26 mouse cellular contexts compared by ENCODE assay signal in the genomic region with DNA sequence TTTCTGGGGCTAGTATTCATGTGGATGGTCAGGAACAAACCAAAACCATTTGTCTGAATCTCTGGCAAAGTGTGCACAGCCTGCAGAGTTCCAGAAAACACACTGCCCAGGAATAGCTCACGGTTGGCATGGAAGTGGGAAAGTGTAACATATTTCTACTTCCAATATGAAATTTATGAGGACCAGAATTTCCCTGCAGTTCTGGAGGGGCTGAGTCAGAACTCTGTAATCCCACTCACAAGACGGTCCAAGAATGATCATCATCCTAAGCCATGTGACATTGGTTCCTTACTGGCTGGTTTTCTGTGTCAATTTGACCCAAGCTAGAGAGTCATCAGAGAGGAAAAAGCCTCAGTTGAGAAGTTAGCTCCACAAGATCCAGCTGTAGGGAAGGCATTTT. TPM values are rescaled to one million over a fixed set of nuclear protein-coding genes. Genes with fewer than 3 reads are reported as not detected.
DNase-seq lines count a peak whose midpoint lies in the region; ATAC-seq lines count a peak whose summit lies in the region.
"Had no signal": no experiment of that assay in that cellular context is flagged by ENCODE, and none has a peak within 500 bp of the region (broad histone marks: within the 10 kb centered on the region; RNA-seq: fewer than 3 reads in every experiment).

No protein-coding gene starts in this region.

- DNase-seq in frontal cortex, postnatal 14 days (ENCODE audit: low spot score in 2 of 2): no peak
- DNase-seq in right cerebral cortex, postnatal 10 days (ENCODE audit: low spot score in 2 of 2): peak; percentile 43 to 54
- no peak for DNase-seq in right cerebral cortex, postnatal 25 days
- DNase-seq in fibroblast of lung, adult 2 months (ENCODE audit: low read depth): peak; percentile 65
- no peak for DNase-seq in embryonic facial prominence, embryonic 10.5 days (ENCODE audit: low spot score)
- DNase-seq in embryo, embryonic 9.5 days (ENCODE audit: extremely low spot score): no peak
- DNase-seq: adrenal gland, adult 8-10 months; adrenal gland, postnatal 25 days; B cell, adult 2 months; cerebellum, adult 18-20 months; cerebellum, adult 9-10 months; cerebellum, postnatal 14 days; gastrocnemius, adult 2 months; gastrocnemius, postnatal 14 days; heart, adult 11 months had no signal

- peaks cover 10% of the 10 kb centered on the region; the same call in 1 of the 2 replicates for H3K27me3 ChIP-seq in kidney, embryonic 14.5 days (ENCODE audit: control insufficient read depth, insufficient read depth, low read length)
- peaks cover 46% of the 10 kb centered on the region for H3K27me3 ChIP-seq in embryonic facial prominence, embryonic 10.5 days (replicated peaks; ENCODE audit: low read depth, poor library complexity, severe bottlenecking)
- H3K27me3 ChIP-seq: CH12.LX had no signal

- H3K9me3 ChIP-seq in kidney, embryonic 14.5 days (ENCODE audit: control insufficient read depth, low read length): no peaks in the 10 kb centered on the region
- no peaks in the 10 kb centered on the region for H3K9me3 ChIP-seq in embryonic facial prominence, embryonic 10.5 days
- H3K9me3 ChIP-seq: embryonic facial prominence, embryonic 13.5 days; forebrain, embryonic 12.5 days; forebrain, embryonic 15.5 days; G1E; hindbrain, embryonic 12.5 days; hindbrain, embryonic 15.5 days had no signal

- H3K9ac ChIP-seq in kidney, embryonic 14.5 days (ENCODE audit: low read depth, low read length): no peak overlapping the region
- H3K9ac ChIP-seq: embryonic facial prominence, embryonic 13.5 days; forebrain, embryonic 12.5 days; forebrain, embryonic 15.5 days; hindbrain, embryonic 12.5 days; hindbrain, embryonic 15.5 days had no signal

- no peak overlapping the region for H3K27ac ChIP-seq in kidney, embryonic 14.5 days (ENCODE audit: low read depth, low read length)
- no peak overlapping the region for H3K27ac ChIP-seq in embryonic facial prominence, embryonic 10.5 days (replicated peaks)
- H3K27ac ChIP-seq: embryonic facial prominence, embryonic 13.5 days; forebrain, embryonic 12.5 days; forebrain, embryonic 15.5 days; gastrocnemius, adult 2 months; hindbrain, embryonic 12.5 days; hindbrain, embryonic 15.5 days had no signal

- H3K36me3 ChIP-seq in kidney, embryonic 14.5 days (ENCODE audit: control insufficient read depth, insufficient read depth, low read length): no peaks in the 10 kb centered on the region
- no peaks in the 10 kb centered on the region for H3K36me3 ChIP-seq in embryonic facial prominence, embryonic 10.5 days (replicated peaks)
- H3K36me3 ChIP-seq: embryonic facial prominence, embryonic 13.5 days; forebrain, embryonic 12.5 days; forebrain, embryonic 15.5 days; G1E; hindbrain, embryonic 12.5 days; hindbrain, embryonic 15.5 days had no signal

- 86% methylated on average over 2 of the region's 2 CpGs for WGBS in kidney, embryonic 14.5 days
- WGBS in embryonic facial prominence, embryonic 10.5 days: 88% methylated on average over 2 of the region's 2 CpGs

- ATAC-seq in frontal cortex, adult (ENCODE audit: low TSS enrichment): peak; percentile 44
- ATAC-seq in kidney, embryonic 14.5 days (ENCODE audit: low FRiP score, low TSS enrichment): no peak
- ATAC-seq: activated CD4-positive, CD25-positive, alpha-beta regulatory T cell, adult 4 months; forebrain, embryonic 15.5 days had no signal

- no peak overlapping the region for H3K4me3 ChIP-seq in kidney, embryonic 14.5 days (ENCODE audit: low read length)
- no peak overlapping the region for H3K4me3 ChIP-seq in embryonic facial prominence, embryonic 10.5 days
- H3K4me3 ChIP-seq: embryonic facial prominence, embryonic 13.5 days; forebrain, embryonic 12.5 days; forebrain, embryonic 15.5 days; gastrocnemius, adult 2 months; hindbrain, embryonic 12.5 days; hindbrain, embryonic 15.5 days had no signal

- H3K4me2 ChIP-seq in kidney, embryonic 14.5 days (replicated peaks; ENCODE audit: low read depth, low read length): no peak overlapping the region
- H3K4me2 ChIP-seq: embryonic facial prominence, embryonic 13.5 days; forebrain, embryonic 12.5 days; forebrain, embryonic 15.5 days; heart, embryonic 11.5 days; hindbrain, embryonic 12.5 days; hindbrain, embryonic 15.5 days had no signal

- H3K4me1 ChIP-seq in kidney, embryonic 14.5 days (ENCODE audit: control insufficient read depth, insufficient read depth, low read length): peaks cover 15% of the 10 kb centered on the region; the same call in 1 of the 2 replicates
- H3K4me1 ChIP-seq in embryonic facial prominence, embryonic 10.5 days: peaks cover 53% of the 10 kb centered on the region

RNA-seq across cellular contexts. Expression of a gene that starts 25.3 kb away (rescaled TPM):
- polyA plus RNA-seq in kidney, embryonic 14.5 days (2014; fragmentation: Nextera tagmentation; extraction: Ambion mirVana): 199 and 214 TPM in 2 replicates
- 118 and 125 TPM in 2 replicates for polyA plus RNA-seq in embryonic facial prominence, embryonic 10.5 days (2016; fragmentation: Nextera tagmentation; extraction: Ambion mirVana)

Comparison
In these comparisons a context has a peak if more than half of its experiments do, and no peak if none do; other contexts are left out.
1. DNase-seq: peak in right cerebral cortex, postnatal 10 days (2 of 2) and fibroblast of lung, adult 2 months (single experiment); none in frontal cortex, postnatal 14 days (0 of 2), right cerebral cortex, postnatal 25 days (single experiment), embryonic facial prominence, embryonic 10.5 days (single experiment) and embryo, embryonic 9.5 days (single experiment).